Mouse (Mus musculus) intestine, embryonic 16.5 days (tissue): ENCODE results near the gene Shf. TPM values are rescaled to one million over a fixed set of nuclear protein-coding genes. Genes with fewer than 3 reads are reported as not detected.

Experiments
- ATAC-seq: fragments of 200-750 bp; cut with Nextera tagmentation; 2 replicates; pipeline ENCODE4 v1.8.0; 2017; ENCODE audit warnings: moderate TSS enrichment, moderate library complexity
- H3K27ac ChIP-seq: fragments of 300-500 bp; sonication (generic); 2 replicates; pipeline ENCODE4 v1.5.1; 2014; ENCODE audit warnings: mild to moderate bottlenecking, low read length
- H3K27me3 ChIP-seq: fragments of 300-500 bp; sonication (generic); replicated peaks from 2 replicates; pipeline ENCODE4 v1.6.1; 2014; ENCODE audit warnings: low read length, control low read depth, mixed read lengths; ENCODE audit not compliant: control insufficient read depth, insufficient read depth
- H3K36me3 ChIP-seq: fragments of 300-500 bp; sonication (generic); 2 replicates; pipeline ENCODE4 v1.6.1; 2014; ENCODE audit warnings: low read length, control low read depth; ENCODE audit not compliant: control insufficient read depth, insufficient read depth
- H3K4me1 ChIP-seq: fragments of 300-500 bp; sonication (generic); 2 replicates; pipeline ENCODE4 v1.6.1; 2014; ENCODE audit warnings: low read length, control low read depth, mixed read lengths; ENCODE audit not compliant: control insufficient read depth, insufficient read depth
- H3K4me2 ChIP-seq: fragments of 300-500 bp; sonication (generic); 2 replicates; pipeline ENCODE4 v1.6.1; 2014; ENCODE audit warnings: low read depth, low read length, control low read depth
- H3K4me3 ChIP-seq: fragments of 300-500 bp; sonication (generic); 2 replicates; pipeline ENCODE4 v1.5.1; 2014; ENCODE audit warnings: mild to moderate bottlenecking, low read length
- H3K9ac ChIP-seq: fragments of 300-500 bp; sonication (generic); 2 replicates; pipeline ENCODE4 v1.6.1; 2014; ENCODE audit warnings: low read depth, low read length
- H3K9me3 ChIP-seq: fragments of 300-500 bp; sonication (generic); 2 replicates; pipeline ENCODE4 v1.6.1; 2016; ENCODE audit warnings: low read length, control low read depth; ENCODE audit not compliant: control insufficient read depth
- WGBS: fragments of 180-500 bp; shearing (Covaris S2); extraction: QIAGEN DNeasy Blood & Tissue Kit; methylation state at CpG from one replicate; pipeline ENCODE4 v1.1.7; 2014; 5-methylcytosine and 5-hydroxymethylcytosine counted together
- polyA plus RNA-seq: library from polyadenylated mRNA; unstranded; fragments of >200 nt; fragmentation: Nextera tagmentation; extraction: Ambion mirVana; gene quantifications from 2 replicates; pipeline ENCODE4 v1.2.1, GENCODE M21; 2015

Gene Shf
- polyA plus RNA-seq, 1 experiment from 2014 or later: 1.9 TPM

DNA sequence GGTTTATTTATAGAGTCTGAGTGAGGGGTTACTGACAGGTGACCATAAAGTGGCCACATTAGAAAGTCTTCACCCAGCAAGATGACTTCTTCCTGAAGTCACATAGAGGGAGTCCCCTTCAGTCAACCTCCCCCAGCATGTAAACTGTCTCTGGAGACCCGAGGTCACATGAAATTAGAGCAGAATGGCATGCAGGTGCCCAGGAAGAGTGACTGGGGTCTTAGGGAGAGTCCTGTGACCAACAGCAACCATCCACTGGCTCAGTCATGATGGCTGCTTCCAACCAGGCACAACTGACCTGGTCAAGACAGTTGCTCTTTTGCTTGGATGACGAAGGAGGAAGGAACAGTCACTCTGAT lies 10.3 kb upstream of the Shf start:
- no peak for ATAC-seq
- H3K27me3 ChIP-seq: no peaks in the 10 kb centered on the region
- 49% methylated on average over 2 of the region's 2 CpGs for WGBS
- H3K27ac ChIP-seq: no peak overlapping the region
- H3K9ac ChIP-seq: no peak overlapping the region
- no peaks in the 10 kb centered on the region for H3K4me1 ChIP-seq
- no peaks in the 10 kb centered on the region for H3K9me3 ChIP-seq
- H3K4me2 ChIP-seq: no peak overlapping the region
- H3K4me3 ChIP-seq: no peak overlapping the region
- no peaks in the 10 kb centered on the region for H3K36me3 ChIP-seq

DNA sequence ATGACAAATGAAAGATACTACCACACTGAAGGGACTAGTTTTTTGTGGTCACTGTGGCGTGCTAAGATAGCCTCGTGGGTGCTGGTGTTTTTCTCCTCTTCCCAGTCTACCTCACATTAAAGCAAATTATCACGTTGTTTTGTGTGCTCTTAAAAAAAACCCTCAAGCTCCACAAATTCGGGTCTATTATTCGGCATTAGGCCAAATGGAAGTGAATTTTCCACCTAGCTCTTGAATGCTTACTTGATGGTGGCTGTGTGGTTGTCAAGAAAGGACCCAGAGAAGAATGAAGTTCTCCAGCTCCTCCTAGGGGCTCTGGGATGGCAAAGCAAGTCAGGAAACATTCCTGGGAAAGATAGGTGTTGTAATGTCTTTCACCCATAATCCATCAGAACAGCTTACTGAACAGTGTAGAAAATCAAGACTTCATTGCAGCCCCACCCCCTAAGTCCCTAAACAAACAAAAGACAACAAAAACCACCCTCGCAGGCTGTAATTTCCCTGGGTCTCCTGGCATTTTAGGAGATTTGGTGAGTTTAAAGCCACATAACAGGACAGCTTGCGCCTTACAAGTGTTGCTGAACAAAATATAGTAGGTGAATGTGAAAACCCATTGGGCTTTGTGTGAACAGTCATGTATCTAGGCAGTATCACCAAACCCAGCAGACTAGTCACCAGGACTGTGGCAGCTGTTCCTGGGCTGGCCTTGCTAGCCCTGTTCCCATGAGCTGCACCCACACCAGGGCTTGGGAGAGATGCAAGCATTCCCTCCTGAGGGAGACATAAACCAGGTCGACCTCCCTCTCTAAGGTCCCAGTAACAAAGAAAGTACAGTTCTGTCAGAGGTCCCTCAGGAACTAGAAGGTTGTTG lies 9.7 kb upstream of the Shf start:
- no peak overlapping the region for H3K9ac ChIP-seq
- H3K27ac ChIP-seq: no peak overlapping the region; the same call in 1 of the 2 replicates
- H3K27me3 ChIP-seq: no peaks in the 10 kb centered on the region
- no peaks in the 10 kb centered on the region for H3K4me1 ChIP-seq
- H3K4me3 ChIP-seq: peak overlapping the region; percentile 74
- ATAC-seq: no peak
- no peaks in the 10 kb centered on the region for H3K9me3 ChIP-seq
- WGBS: 20% methylated on average over 8 of the region's 8 CpGs
- peak overlapping the region; percentile 55 for H3K4me2 ChIP-seq
- H3K36me3 ChIP-seq: no peaks in the 10 kb centered on the region

DNA sequence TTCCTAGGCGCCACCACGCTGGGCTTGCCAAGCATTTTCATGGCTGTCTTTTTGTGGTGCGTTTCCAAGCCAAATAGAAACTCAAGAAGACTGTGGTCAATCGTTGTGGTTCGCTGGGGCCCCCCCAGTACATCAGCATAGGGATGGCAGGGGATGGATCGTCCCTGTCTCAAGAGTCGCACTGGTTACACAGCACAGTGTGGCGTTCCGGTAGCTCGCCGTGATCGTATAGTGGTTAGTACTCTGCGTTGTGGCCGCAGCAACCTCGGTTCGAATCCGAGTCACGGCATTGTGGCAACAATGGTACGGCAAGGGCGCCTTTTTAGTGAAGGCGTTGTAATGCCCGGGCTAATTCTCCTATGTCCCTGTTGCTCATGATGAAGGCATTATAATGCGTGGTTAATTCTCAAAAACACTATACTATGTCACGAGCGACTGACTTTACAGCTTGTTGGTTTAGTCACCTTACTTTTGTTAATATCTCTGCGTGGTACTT lies 8.8 kb upstream of the Shf start:
- Histone ChIP-seq H3K27ac (peak overlapping the region; percentile 88), H3K27me3 (no peaks in the 10 kb centered on the region), H3K4me1 (no peaks in the 10 kb centered on the region), H3K9ac (peak overlapping the region; percentile 76), H3K4me2 (peak overlapping the region; percentile 55), H3K4me3 (peak overlapping the region; percentile 74), H3K9me3 (no peaks in the 10 kb centered on the region), H3K36me3 (no peaks in the 10 kb centered on the region)
- peak; percentile 86 for ATAC-seq
- 0% methylated on average over 26 of the region's 26 CpGs for WGBS

DNA sequence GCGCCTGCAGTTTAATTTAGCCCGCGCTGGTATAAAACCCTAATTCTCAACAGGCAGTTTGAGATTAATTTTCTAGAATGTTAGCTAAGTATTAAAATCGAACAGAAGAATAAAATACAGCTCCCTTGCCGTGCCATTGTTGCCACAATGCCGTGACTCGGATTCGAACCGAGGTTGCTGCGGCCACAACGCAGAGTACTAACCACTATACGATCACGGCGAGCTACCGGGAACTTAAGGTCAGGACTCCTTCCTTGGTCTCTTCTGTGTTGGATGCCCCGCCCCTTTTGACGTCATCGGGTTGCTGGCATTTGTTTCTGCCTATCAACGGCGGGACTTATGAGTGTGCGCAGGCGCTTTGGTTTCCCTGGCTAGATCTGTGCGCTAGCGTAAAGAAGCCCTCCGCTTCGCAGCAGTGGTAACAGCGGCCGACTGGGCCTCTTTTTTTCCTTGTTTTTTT lies 8.3 kb upstream of the Shf start:
- WGBS: under 1% methylated on average over 28 of the region's 28 CpGs

DNA sequence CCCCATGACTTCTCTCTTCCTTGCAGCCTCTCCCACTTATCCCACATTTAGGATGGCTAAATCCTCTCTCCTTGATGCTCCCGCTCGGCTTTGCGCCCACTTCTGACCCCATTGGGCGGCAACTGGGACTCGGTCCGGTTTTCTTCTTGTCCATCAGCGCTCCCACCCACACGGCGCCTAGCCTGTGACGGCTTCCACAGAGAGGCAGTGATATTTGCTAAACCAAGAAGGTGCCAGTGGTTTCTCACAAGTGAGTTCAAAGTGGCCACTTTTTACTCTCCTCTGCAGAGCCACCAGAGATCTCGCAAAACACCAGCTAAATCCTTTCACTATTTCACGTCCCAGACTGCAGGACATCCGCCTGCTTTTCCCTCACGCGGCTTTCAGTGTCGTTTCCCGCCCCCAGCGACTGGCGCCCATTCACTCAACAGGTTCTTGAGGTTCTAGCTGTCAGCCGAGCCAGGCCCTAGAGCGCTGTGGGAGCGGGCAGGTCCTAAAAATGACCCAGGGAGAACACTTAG lies 7.1 kb upstream of the Shf start:
- Histone ChIP-seq H3K9ac (peak overlapping the region; percentile 82), H3K36me3 (no peaks in the 10 kb centered on the region), H3K4me3 (peak overlapping the region; percentile 81), H3K4me1 (no peaks in the 10 kb centered on the region), H3K27me3 (no peaks in the 10 kb centered on the region), H3K27ac (peak overlapping the region; percentile 93), H3K4me2 (peak overlapping the region; percentile 71), H3K9me3 (no peaks in the 10 kb centered on the region)
- peak; percentile 0; the same call in 1 of the 2 replicates for ATAC-seq
- WGBS: 0% methylated on average over 22 of the region's 22 CpGs

More for the DNA sequence above, 8.3 kb upstream of the Shf start:
- peak overlapping the region; percentile 74 for H3K4me3 ChIP-seq
- H3K4me1 ChIP-seq: no peaks in the 10 kb centered on the region
- no peaks in the 10 kb centered on the region for H3K36me3 ChIP-seq
- peak; percentile 92 for ATAC-seq
- H3K9me3 ChIP-seq: no peaks in the 10 kb centered on the region
- H3K27ac ChIP-seq: peak overlapping the region; percentile 88
- peak overlapping the region; percentile 76 for H3K9ac ChIP-seq
- H3K27me3 ChIP-seq: no peaks in the 10 kb centered on the region
- peak overlapping the region; percentile 55 for H3K4me2 ChIP-seq

DNA sequence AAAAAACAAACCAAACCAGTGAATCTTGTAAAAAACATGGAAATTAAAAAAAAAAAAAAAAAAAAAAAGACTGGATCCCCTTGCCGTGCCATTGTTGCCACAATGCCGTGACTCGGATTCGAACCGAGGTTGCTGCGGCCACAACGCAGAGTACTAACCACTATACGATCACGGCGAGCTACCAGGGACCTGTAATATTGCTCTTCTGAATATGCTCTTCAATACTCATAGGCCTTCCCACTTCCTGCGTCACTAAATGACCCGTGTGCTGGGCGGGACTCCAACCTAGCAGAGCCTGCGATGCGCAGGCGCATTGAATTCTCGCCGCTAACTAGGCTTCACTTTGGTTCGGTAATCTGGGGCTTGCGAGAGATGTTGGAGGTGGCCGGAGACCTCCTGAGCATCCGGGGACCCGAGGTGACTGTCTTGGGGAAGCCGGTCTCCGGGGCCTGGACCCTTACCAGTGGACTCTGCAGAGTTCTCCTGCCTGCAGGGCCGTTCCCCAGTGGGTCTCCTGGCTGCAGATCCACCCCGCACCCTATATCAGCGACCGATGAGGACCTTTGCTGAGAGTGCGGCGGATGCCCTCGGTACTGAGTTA lies 6.5 kb upstream of the Shf start:
- H3K4me3 ChIP-seq: peak overlapping the region; percentile 81
- peak; percentile 76 for ATAC-seq
- under 1% methylated on average over 32 of the region's 32 CpGs for WGBS

DNA sequence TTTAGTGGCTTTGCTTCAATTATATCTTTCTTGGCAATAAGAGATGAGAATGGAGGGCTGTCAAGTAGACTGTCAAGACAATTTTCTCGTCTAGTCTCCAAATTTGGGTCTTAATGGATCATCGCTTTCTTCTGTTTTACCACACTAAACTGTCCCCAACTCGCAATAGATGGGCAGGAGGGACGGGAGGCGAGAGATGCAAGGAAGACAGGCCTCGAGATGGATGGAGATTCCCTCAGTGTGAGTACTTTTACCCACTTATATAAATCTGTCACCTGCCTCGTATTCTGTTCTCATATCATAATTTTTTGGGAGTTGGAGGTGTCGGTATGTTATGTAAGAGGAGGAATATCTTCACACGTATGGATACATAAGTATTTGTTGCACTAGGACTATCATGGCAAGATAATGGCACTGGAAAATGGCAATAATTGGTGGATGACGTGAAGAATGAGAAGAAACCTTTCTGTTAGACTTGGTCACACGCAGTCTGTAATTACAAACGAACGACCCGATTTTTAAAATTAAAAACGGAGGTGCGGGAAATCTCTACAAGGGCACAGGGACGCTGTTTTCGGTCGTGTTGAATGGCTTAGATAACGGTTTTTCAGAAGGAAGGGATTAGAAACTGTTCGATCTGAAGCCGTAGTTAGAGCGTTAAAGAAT lies 5.8 kb upstream of the Shf start:
- no peak overlapping the region for H3K27ac ChIP-seq
- WGBS: 21% methylated on average over 23 of the region's 23 CpGs
- H3K36me3 ChIP-seq: no peaks in the 10 kb centered on the region
- no peaks in the 10 kb centered on the region for H3K9me3 ChIP-seq
- peak overlapping the region; percentile 46 for H3K4me2 ChIP-seq
- H3K27me3 ChIP-seq: no peaks in the 10 kb centered on the region
- ATAC-seq: no peak
- no peaks in the 10 kb centered on the region for H3K4me1 ChIP-seq
- H3K4me3 ChIP-seq: peak overlapping the region; percentile 47
- H3K9ac ChIP-seq: peak overlapping the region; percentile 53; the same call in 1 of the 2 replicates

More for the DNA sequence above, 6.5 kb upstream of the Shf start:
- Histone ChIP-seq H3K9ac (peak overlapping the region; percentile 82), H3K9me3 (no peaks in the 10 kb centered on the region), H3K27me3 (no peaks in the 10 kb centered on the region), H3K36me3 (no peaks in the 10 kb centered on the region), H3K4me1 (no peaks in the 10 kb centered on the region), H3K4me2 (peak overlapping the region; percentile 71), H3K27ac (peak overlapping the region; percentile 93)

DNA sequence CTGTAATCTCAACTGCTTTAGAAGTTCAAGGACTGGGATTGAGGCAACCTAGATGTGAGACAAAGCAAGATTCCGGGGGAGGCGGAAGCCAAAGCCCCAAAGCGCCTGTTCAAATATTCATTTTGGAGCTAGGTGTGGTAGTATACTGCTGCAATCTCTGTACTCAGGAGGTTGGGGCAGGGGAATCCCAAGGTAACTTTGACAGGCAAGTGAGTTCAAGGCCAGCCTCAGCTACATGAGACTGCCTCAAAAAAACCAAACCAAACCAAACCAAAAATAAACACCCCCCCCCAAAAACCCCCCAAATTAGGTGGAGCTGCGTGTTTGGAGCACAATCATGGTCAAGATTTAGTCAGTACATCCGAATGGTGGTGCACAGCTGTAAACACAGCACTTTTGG lies 5.0 kb upstream of the Shf start:
- WGBS: 75% methylated on average over 5 of the region's 5 CpGs
- no peak overlapping the region for H3K4me2 ChIP-seq
- no peaks in the 10 kb centered on the region for H3K9me3 ChIP-seq
- H3K27ac ChIP-seq: no peak overlapping the region
- H3K9ac ChIP-seq: no peak overlapping the region
- no peak for ATAC-seq
- H3K4me3 ChIP-seq: no peak overlapping the region
- peaks cover 5% of the 10 kb centered on the region for H3K4me1 ChIP-seq
- no peaks in the 10 kb centered on the region for H3K27me3 ChIP-seq
- H3K36me3 ChIP-seq: no peaks in the 10 kb centered on the region

DNA sequence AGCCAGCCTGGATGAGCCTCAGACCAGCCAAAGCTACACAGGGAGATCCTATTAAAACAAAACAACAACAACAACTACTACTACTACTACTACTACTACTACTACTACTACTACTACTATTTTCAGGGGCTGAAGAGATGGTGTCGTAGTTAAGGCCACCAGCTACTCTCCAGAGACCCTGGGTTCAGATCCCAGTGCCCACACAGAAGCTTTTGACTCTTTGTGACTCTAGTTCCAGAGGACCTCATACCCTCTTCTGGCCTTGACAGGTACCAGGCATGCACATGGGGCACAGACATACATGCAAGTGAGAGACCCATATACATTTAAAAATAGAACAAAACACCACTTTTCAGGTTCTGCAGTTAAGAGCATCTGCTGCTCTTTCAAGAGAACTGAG lies 3.6 kb upstream of the Shf start:
- Histone ChIP-seq H3K9me3 (no peaks in the 10 kb centered on the region), H3K27me3 (no peaks in the 10 kb centered on the region), H3K27ac (no peak overlapping the region), H3K4me3 (no peak overlapping the region), H3K4me1 (peaks cover 5% of the 10 kb centered on the region), H3K4me2 (no peak overlapping the region), H3K36me3 (no peaks in the 10 kb centered on the region), H3K9ac (no peak overlapping the region)
- ATAC-seq: no peak
- WGBS: 87% methylated on average over 1 of the region's 1 CpGs
